Mouse (Mus musculus) neural tube, embryonic 14.5 days (tissue): Measurements from ENCODE around the gene Slc46a1. TPM values are rescaled to one million over a fixed set of nuclear protein-coding genes. Genes with fewer than 3 reads are reported as not detected.

Experiments
- ATAC-seq: fragments of 200-750 bp; cut with Nextera tagmentation; 2 replicates; pipeline ENCODE4 v1.8.0; 2017; ENCODE audit warnings: low read depth, mild to moderate bottlenecking, moderate TSS enrichment, moderate library complexity
- H3K27ac ChIP-seq: fragments of 300-500 bp; sonication (generic); 2 replicates; pipeline ENCODE4 v1.5.1; 2014; ENCODE audit warnings: low read depth, mild to moderate bottlenecking, control low read depth, low read length, moderate library complexity, mixed read lengths
- H3K27me3 ChIP-seq: fragments of 300-500 bp; sonication (generic); 2 replicates; pipeline ENCODE4 v1.6.1; 2014; ENCODE audit warnings: low read length; ENCODE audit not compliant: control insufficient read depth, insufficient read depth
- H3K36me3 ChIP-seq: fragments of 300-500 bp; sonication (generic); 2 replicates; pipeline ENCODE4 v1.6.1; 2014; ENCODE audit warnings: low read length, mixed read lengths; ENCODE audit not compliant: control insufficient read depth, insufficient read depth
- H3K4me1 ChIP-seq: fragments of 300-500 bp; sonication (generic); 2 replicates; pipeline ENCODE4 v1.6.1; 2014; ENCODE audit warnings: low read length; ENCODE audit not compliant: control insufficient read depth, insufficient read depth
- H3K4me2 ChIP-seq: fragments of 300-500 bp; sonication (generic); 2 replicates; pipeline ENCODE4 v1.6.1; 2014; ENCODE audit warnings: mild to moderate bottlenecking, low read depth, low read length, control low read depth
- H3K4me3 ChIP-seq: fragments of 300-500 bp; sonication (generic); 2 replicates; pipeline ENCODE4 v1.5.1; 2014; ENCODE audit warnings: low read depth, low read length, control low read depth, mixed read lengths
- H3K9ac ChIP-seq: fragments of 300-500 bp; sonication (generic); replicated peaks from 2 replicates; pipeline ENCODE4 v1.6.1; 2014; ENCODE audit warnings: low read depth, mild to moderate bottlenecking, control low read depth, low read length, mixed read lengths
- H3K9me3 ChIP-seq: fragments of 300-500 bp; sonication (generic); 2 replicates; pipeline ENCODE4 v1.6.1; 2016; ENCODE audit warnings: low read length; ENCODE audit not compliant: control insufficient read depth
- WGBS: fragments of 180-500 bp; shearing (Covaris S2); extraction: QIAGEN DNeasy Blood & Tissue Kit; methylation state at CpG from one replicate; pipeline ENCODE4 v1.1.7; 2014; 5-methylcytosine and 5-hydroxymethylcytosine counted together
- polyA plus RNA-seq: library from polyadenylated mRNA; unstranded; fragments of >200 nt; fragmentation: Nextera tagmentation; extraction: Ambion mirVana; gene quantifications from 2 replicates; pipeline ENCODE4 v1.2.1, GENCODE M21; 2014

The Slc46a1 gene
- polyA plus RNA-seq, 1 experiment from 2014 or later: 26.1 TPM

DNA sequence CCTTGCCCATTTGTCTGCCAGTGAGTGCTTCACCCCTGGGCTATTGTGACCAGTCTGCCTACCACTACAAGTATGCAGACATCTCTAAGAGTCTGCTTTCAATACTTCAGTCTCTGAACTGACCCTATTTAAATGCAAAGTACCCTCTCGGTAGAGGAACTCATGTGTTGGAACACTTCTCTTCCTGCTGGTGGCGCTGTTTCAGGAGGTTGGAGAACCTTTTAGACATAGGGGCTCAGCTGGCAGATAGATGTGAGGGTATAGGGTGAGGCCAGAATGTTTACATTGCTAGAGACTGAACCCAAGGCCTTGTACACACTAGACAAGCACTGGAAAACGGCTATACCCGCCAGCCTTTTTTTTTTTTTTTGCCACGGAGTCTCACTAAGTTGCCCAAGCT, 37.2 kb upstream of the Slc46a1 start:
- no peaks in the 10 kb centered on the region for H3K4me1 ChIP-seq
- no peak overlapping the region for H3K4me3 ChIP-seq
- ATAC-seq: no peak
- no peak overlapping the region for H3K9ac ChIP-seq
- no peak overlapping the region for H3K4me2 ChIP-seq
- no peak overlapping the region for H3K27ac ChIP-seq
- 69% methylated on average over 5 of the region's 5 CpGs for WGBS
- H3K36me3 ChIP-seq: no peaks in the 10 kb centered on the region
- H3K27me3 ChIP-seq: no peaks in the 10 kb centered on the region
- H3K9me3 ChIP-seq: no peaks in the 10 kb centered on the region

DNA sequence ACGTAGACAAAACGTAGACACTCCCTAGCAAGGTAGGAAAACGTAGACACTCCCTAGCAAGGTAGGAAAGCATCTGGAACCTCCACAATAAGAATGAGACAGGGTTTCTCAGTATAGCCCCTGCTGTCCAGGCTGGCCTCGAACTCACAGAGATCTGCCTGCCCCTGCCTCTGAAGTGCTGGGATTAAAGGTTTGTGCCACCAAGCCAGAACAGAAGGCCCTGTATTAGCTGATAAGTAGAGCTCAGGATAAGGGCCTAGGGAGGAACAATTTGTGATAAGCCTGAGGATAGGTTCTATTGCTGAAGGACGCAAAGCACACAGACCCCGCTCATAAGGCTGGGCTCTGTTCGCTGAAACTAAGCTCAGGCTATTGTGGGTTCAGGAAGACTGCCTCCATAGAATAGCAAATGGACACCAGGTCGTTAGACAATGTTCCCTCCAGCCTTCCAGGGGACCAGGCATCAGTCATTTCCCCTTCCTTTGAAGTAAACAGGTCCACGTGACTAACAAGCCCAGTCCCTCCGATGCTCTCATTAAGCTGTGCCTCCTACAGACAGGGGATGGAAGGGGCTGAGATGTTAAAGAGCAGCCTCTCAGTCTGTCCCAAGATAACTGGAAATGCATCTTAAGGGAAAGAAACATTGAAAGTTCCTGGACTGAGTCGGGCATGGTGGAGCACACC, 35.2 kb upstream of the Slc46a1 start:
- Histone ChIP-seq H3K27ac (no peak overlapping the region), H3K9ac (no peak overlapping the region), H3K4me2 (no peak overlapping the region), H3K36me3 (no peaks in the 10 kb centered on the region), H3K27me3 (no peaks in the 10 kb centered on the region), H3K9me3 (no peaks in the 10 kb centered on the region), H3K4me1 (no peaks in the 10 kb centered on the region), H3K4me3 (no peak overlapping the region)
- no peak for ATAC-seq
- 47% methylated on average over 11 of the region's 11 CpGs for WGBS

DNA sequence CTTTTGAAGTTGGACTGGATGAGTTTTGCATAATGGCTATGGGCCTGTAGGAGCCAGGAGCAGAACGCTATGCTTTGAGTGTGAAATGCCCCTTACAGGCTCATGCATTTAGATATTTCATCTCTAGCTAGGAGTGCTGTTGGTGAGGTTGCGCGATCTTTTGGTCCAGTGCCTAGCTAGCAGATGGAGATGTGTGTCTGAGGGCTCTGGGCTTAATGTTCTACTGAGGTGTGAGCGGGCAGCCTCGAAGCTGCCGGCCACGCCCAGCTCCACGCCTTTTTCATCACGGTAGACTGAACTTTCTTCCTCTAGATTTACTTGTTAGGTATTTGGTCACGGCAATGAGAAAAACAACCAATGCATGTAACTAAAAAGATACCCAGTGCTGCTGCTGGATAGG, 34.3 kb upstream of the Slc46a1 start:
- H3K27me3 ChIP-seq: no peaks in the 10 kb centered on the region

DNA sequence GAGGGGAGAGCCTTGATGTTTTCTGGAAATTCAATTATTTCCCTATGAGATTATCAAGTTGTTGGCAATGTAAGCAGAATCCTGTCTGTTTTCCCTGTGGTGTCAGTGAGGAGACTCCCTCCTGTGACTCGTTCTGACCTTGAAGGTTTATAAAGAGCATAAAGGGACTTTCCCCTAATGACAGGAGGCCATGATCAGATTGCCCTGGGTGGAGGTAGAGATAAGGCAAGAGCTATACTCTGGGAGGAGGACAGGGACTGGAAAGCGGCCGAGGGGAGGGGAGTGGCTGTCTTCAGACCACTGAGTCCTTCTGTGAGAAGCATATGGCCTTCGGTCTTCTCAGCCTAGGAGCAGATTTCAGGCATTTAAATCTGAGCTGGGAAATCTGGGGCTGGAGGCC, 31.4 kb upstream of the Slc46a1 start:
- Histone ChIP-seq H3K4me3 (no peak overlapping the region), H3K4me1 (no peaks in the 10 kb centered on the region), H3K27ac (no peak overlapping the region), H3K9ac (no peak overlapping the region), H3K4me2 (no peak overlapping the region), H3K27me3 (no peaks in the 10 kb centered on the region), H3K9me3 (no peaks in the 10 kb centered on the region), H3K36me3 (no peaks in the 10 kb centered on the region)
- ATAC-seq: no peak
- WGBS: 72% methylated on average over 4 of the region's 4 CpGs

More for the DNA sequence above, 34.3 kb upstream of the Slc46a1 start:
- H3K4me1 ChIP-seq: no peaks in the 10 kb centered on the region
- no peak overlapping the region for H3K27ac ChIP-seq
- no peak overlapping the region for H3K4me3 ChIP-seq
- H3K36me3 ChIP-seq: no peaks in the 10 kb centered on the region
- 89% methylated on average over 10 of the region's 10 CpGs for WGBS
- no peak overlapping the region for H3K4me2 ChIP-seq
- no peak for ATAC-seq
- H3K9ac ChIP-seq: no peak overlapping the region
- H3K9me3 ChIP-seq: no peaks in the 10 kb centered on the region

DNA sequence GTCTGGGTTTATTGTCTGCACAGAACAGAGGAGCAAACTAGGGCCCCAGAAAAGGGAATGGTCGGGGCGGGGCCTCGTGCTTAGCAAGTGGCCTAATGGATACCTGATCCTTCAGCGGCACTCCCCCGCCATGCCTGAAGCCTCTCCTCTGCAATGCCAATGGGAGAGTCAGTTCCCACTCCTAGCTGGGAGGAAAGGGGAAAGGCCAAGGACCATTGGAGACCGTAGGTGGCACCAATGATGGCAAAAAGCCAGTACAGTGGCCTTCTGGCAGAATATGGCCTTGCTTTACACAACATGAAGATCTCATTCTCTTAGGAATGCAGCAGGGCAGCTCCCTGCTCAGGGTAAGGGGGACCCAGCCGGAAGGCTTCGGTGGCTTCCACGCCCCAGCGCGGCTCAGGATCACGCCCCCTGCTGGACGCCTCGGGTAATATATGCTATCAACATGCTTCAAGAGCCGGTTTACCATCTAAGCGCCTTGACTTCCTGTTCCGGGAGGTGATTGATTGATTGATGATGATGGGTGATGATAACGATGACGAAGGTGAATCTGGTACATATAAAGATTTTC, 29.6 kb upstream of the Slc46a1 start:
- no peaks in the 10 kb centered on the region for H3K36me3 ChIP-seq
- H3K27ac ChIP-seq: no peak overlapping the region
- H3K4me3 ChIP-seq: no peak overlapping the region
- no peak overlapping the region for H3K4me2 ChIP-seq
- H3K4me1 ChIP-seq: no peaks in the 10 kb centered on the region
- no peak overlapping the region for H3K9ac ChIP-seq
- ATAC-seq: no peak
- H3K9me3 ChIP-seq: no peaks in the 10 kb centered on the region
- 4% methylated on average over 19 of the region's 19 CpGs for WGBS
- no peaks in the 10 kb centered on the region for H3K27me3 ChIP-seq

DNA sequence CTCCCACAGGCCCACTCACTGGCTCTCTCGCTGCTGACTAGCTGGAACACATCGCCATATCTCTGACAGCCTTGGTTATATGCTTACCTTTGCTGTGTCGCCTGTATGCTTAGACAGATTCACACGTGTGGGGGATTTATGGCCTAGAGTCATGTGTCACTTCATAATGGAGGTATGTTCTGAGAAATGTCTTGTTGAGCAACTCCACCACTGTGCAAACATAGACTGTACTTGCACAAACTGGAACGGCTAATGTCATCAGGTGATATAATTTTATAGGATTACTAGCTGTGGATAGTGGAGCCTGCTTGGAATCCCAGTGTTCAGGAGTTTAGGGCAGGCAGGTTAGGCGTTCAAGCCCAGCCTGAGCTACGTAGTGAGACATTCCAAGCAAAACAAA, 28.3 kb upstream of the Slc46a1 start:
- no peak overlapping the region for H3K9ac ChIP-seq
- no peaks in the 10 kb centered on the region for H3K4me1 ChIP-seq
- H3K4me3 ChIP-seq: no peak overlapping the region
- H3K27ac ChIP-seq: no peak overlapping the region
- H3K9me3 ChIP-seq: no peaks in the 10 kb centered on the region
- ATAC-seq: no peak
- 91% methylated on average over 7 of the region's 7 CpGs for WGBS
- H3K27me3 ChIP-seq: no peaks in the 10 kb centered on the region
- H3K36me3 ChIP-seq: no peaks in the 10 kb centered on the region
- no peak overlapping the region for H3K4me2 ChIP-seq

DNA sequence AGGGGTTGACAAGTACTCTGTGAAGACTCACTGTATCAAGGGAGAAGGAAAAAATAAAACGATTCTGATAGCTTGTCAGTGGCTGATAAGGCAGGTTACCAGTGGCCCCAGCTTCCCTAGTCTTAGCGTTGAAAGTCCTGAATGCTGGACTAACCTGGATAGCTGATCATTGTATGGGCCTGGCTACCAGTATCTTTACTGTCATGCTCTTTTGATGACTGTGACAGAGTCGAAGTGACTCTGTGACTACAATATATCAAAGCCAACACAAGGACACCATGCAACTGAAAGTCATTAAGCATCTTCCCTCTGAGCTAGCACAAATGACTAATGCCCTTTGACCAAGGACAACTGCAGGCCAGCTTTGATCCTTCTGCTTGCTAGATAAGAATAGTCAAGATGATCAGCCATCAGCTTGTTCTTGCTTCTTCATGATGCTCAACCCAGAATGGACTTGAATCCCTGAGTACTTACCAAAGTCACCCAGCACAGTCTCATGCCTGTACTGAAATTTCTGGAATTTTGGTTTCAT, 27.0 kb upstream of the Slc46a1 start:
- no peaks in the 10 kb centered on the region for H3K4me1 ChIP-seq
- no peak overlapping the region for H3K27ac ChIP-seq
- H3K36me3 ChIP-seq: no peaks in the 10 kb centered on the region
- H3K4me2 ChIP-seq: no peak overlapping the region
- WGBS: 82% methylated on average over 3 of the region's 3 CpGs
- no peak overlapping the region for H3K9ac ChIP-seq
- no peak for ATAC-seq
- H3K27me3 ChIP-seq: no peaks in the 10 kb centered on the region
- H3K4me3 ChIP-seq: no peak overlapping the region
- no peaks in the 10 kb centered on the region for H3K9me3 ChIP-seq

DNA sequence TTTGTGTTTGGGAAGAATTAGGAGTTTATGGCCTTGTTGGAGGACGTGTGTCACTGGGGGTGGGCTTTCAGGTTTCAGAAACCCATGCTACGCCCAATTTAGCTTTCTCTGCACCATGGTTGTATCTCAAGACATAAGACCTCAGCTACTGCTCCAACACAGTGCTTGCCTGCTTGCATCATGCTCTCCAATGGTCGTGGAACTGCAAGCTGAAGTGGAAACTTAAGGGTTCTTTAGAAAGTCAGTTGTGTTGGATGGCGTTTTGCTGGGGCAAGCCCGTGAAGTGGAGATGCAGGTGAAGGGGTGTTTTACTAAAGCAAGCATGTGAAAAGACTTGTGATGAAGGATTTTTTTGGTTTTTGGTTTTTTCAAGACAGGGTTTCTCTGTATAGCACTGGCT, 22.4 kb upstream of the Slc46a1 start:
- H3K9ac ChIP-seq: no peak overlapping the region
- no peak overlapping the region for H3K4me2 ChIP-seq
- WGBS: 75% methylated on average over 5 of the region's 5 CpGs
- no peak overlapping the region for H3K4me3 ChIP-seq
- no peaks in the 10 kb centered on the region for H3K4me1 ChIP-seq
- no peaks in the 10 kb centered on the region for H3K27me3 ChIP-seq
- H3K27ac ChIP-seq: no peak overlapping the region
- H3K9me3 ChIP-seq: no peaks in the 10 kb centered on the region
- ATAC-seq: no peak
- H3K36me3 ChIP-seq: no peaks in the 10 kb centered on the region

DNA sequence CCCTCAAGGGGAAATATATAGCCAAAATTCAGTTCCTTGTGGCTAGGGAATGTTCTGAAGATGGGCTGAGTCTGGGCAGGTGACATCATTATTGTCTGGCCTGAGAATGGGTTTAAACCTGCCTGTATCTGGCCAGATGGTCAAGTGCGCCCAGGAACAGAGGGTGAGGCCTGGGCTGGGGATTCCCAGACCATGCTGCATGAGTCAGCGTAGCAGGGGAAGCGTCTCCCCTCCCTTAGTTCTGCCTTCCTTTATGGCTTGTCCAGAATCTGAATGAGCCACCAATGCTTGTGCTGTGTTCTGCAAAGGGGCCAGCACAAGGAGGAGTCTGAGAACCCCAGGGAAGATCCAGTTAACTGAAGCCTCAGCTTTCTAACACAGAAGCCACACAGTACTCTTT, 18.3 kb upstream of the Slc46a1 start:
- Histone ChIP-seq H3K9me3 (no peaks in the 10 kb centered on the region), H3K4me3 (no peak overlapping the region), H3K27me3 (no peaks in the 10 kb centered on the region), H3K27ac (no peak overlapping the region), H3K9ac (no peak overlapping the region), H3K4me1 (no peaks in the 10 kb centered on the region), H3K36me3 (no peaks in the 10 kb centered on the region), H3K4me2 (no peak overlapping the region)
- no peak for ATAC-seq
- 67% methylated on average over 3 of the region's 3 CpGs for WGBS
